Mouse (Mus musculus) megakaryocyte, embryonic 14.5 days (primary cell): ENCODE measurements at regions not wholly inside any gene's neighbourhood (a gene's known extent, or its start where the extent isn't known, plus 50 kb on each side); places are given as distances from the start of the nearest gene placed in this dataset.

Experiments
- FLI1 ChIP-seq: IDR thresholded peaks from 2 replicates; pipeline ENCODE4 v1.6.1; 2012; ENCODE audit warnings: low read length, inconsistent platforms, mixed read lengths
- GATA1 ChIP-seq: IDR thresholded peaks from 3 replicates; pipeline ENCODE4 v1.6.1; 2012; ENCODE audit warnings: mixed read lengths, low read length, inconsistent platforms, borderline replicate concordance

DNA sequence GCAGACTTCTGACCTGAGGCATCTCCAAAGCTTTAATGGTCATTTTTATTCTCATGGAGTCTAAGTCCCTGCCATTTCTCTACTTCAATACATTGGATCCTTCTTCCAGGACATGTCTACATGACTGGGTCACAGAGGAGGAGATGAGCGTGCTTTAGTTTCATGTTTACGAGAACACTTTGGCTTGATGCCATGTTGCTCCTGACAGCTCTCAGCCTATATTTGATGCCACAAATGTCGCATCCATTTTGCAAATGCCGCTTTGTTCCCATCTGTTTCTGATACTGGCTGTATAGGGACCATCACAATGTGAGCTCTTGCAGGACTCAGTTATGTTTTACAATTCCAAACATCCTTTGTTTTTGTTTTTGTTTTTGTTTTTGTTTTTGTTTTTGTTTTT is 713.2 kb upstream of the Sox9 start:
- no peak for TF ChIP-seq GATA1
- TF ChIP-seq FLI1: no peak
